Mouse (Mus musculus) inflammation-experienced regulatory T-cells, adult 16 weeks (primary cell): ENCODE data around the gene 6330403K07Rik. TPM values are rescaled to one million over a fixed set of nuclear protein-coding genes. Genes with fewer than 3 reads are reported as not detected.

ENCODE experiments used
- polyA plus RNA-seq: library from polyadenylated mRNA; unstranded; fragments of 100-300 nt; shearing (Covaris generic); gene quantifications from one replicate; pipeline ENCODE4 v1.2.1, GENCODE M21; 2017

Gene 6330403K07Rik
- 21.0 TPM for polyA plus RNA-seq

GRCm38 (mm10) chr11:71033163-71033761 is at the start of gene 6330403K07Rik:
6330403K07Rik (minus strand) TSS chr11:71033513.

GRCm38 (mm10) chr11:71019201-71020068 is 13.9 kb downstream of the 6330403K07Rik start, which contains the start of the genes Mis12 and Derl2:
Mis12 (plus strand) TSS chr11:71019611.
Derl2 (minus strand) TSS chr11:71019841.

GRCm38 (mm10) chr11:71004316-71004773 is 29.0 kb downstream of the 6330403K07Rik start, which contains the start of gene Dhx33:
Dhx33 (minus strand) TSS chr11:71004437.

GRCm38 (mm10) chr11:70982557-70983228 is 50.6 kb downstream of the 6330403K07Rik start, which contains the start of gene C1qbp:
C1qbp (minus strand) TSS chr11:70983026.

Other genes starting within 250 kb of the 6330403K07Rik start
- 0.94 TPM for gene Scimp, start 220.9 kb downstream of the 6330403K07Rik start, polyA plus RNA-seq
- gene Rabep1, start 188.7 kb downstream of the 6330403K07Rik start, polyA plus RNA-seq: 14.9 TPM
- 123 TPM for gene Nup88, start 63.5 kb downstream of the 6330403K07Rik start, polyA plus RNA-seq
- gene Rpain, start 63.3 kb downstream of the 6330403K07Rik start, polyA plus RNA-seq: 93.3 TPM
- 25.8 TPM for gene C1qbp, start 50.5 kb downstream of the 6330403K07Rik start, polyA plus RNA-seq
- gene Dhx33, start 29.1 kb downstream of the 6330403K07Rik start, polyA plus RNA-seq: 24.0 TPM
- gene Mis12, start 13.9 kb downstream of the 6330403K07Rik start, polyA plus RNA-seq: 55.4 TPM
- 98.2 TPM for gene Derl2, start 13.7 kb downstream of the 6330403K07Rik start, polyA plus RNA-seq
- 1.5 TPM for gene Nlrp1a, start 111.2 kb upstream of the 6330403K07Rik start, polyA plus RNA-seq
- gene Nlrp1b, start 197.2 kb upstream of the 6330403K07Rik start, polyA plus RNA-seq: 6.3 TPM